Mouse (Mus musculus): ENCODE results near the gene Dgkb. TPM values are rescaled to one million over a fixed set of nuclear protein-coding genes. Genes with fewer than 3 reads are reported as not detected.

Dgkb gene
- polyA plus RNA-seq, 1 experiment from 2014 or later: 5.4 TPM

DNA sequence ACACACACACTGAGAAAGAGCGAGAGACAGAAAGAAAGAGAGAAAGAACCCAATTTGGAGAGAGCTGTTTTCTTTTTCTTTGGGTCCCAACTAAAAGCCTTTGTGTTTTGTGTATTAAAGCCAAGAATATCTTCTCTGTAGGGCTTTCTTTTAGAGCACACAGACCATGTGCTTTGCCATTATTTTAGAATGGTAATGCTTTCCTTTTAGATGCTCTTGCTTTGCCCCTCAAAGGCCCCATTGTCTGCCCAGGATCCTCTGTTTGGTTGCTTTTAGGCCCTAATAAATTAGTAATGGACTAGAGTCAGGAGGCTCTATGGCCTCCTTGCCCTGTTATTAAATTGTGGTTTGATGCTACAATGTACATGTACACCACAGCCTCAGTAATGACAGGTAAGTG lies 690.7 kb downstream of the Dgkb start:
- Histone ChIP-seq H3K9ac (no peak overlapping the region), H3K4me2 (no peak overlapping the region), H3K27ac (no peak overlapping the region), H3K4me1 (no peaks in the 10 kb centered on the region), H3K9me3 (no peaks in the 10 kb centered on the region), H3K36me3 (no peaks in the 10 kb centered on the region), H3K4me3 (no peak overlapping the region), H3K27me3 (no peaks in the 10 kb centered on the region)
- no CpG with 5 or more reads among the region's 1 CpGs for WGBS
- ATAC-seq (ENCODE audit: borderline replicate concordance, extremely low read depth, low FRiP score, low TSS enrichment): no peak

DNA sequence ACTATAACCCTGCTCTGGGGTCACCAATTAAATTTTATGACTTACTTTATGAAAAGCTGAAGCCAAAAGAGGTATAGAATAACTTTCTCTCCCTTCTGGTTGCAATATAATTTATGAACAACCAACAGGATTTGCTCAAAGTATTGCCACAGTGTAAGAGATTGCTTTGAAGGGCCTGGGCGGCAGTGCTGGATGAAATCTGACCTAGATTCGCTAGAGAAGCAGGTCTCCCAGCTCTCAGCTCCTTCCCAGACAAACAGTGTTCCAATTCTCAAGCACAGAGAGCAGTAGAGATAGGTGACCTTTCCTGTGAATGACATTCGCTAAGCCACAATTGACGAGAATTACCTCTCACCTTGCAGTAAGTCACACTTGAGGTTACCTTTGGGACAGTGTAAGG lies 727.9 kb downstream of the Dgkb start:
- Histone ChIP-seq H3K27ac (no peak overlapping the region), H3K9ac (no peak overlapping the region), H3K4me2 (no peak overlapping the region), H3K36me3 (no peaks in the 10 kb centered on the region), H3K4me3 (no peak overlapping the region), H3K9me3 (no peaks in the 10 kb centered on the region), H3K27me3 (no peaks in the 10 kb centered on the region), H3K4me1 (no peaks in the 10 kb centered on the region)
- WGBS: 58% methylated on average over 4 of the region's 4 CpGs
- ATAC-seq (ENCODE audit: borderline replicate concordance, extremely low read depth, low FRiP score, low TSS enrichment): no peak

DNA sequence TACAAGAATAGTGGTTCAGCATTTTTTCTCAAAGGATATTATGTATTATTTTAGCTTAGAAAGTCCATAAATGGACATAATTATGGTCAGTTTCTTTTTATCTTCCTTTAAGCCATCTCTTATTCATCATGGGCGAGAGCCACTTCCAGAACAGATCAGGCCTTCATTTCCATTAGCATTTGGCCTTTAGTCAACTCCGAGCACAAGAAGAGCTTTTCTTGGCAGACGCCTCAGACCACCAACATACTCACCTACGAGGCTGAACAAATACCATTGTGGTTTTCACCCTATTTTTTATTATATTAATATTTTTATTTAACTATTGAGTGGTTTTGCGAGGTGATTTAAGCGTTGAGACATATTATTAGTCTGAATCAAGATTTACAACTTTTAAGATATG lies 759.6 kb downstream of the Dgkb start:
- no peaks in the 10 kb centered on the region for H3K4me1 ChIP-seq
- no peaks in the 10 kb centered on the region for H3K27me3 ChIP-seq
- no peaks in the 10 kb centered on the region for H3K9me3 ChIP-seq
- no peak for ATAC-seq (ENCODE audit: borderline replicate concordance, extremely low read depth, low FRiP score, low TSS enrichment)
- no peak overlapping the region for H3K9ac ChIP-seq
- no peaks in the 10 kb centered on the region for H3K36me3 ChIP-seq
- H3K27ac ChIP-seq: no peak overlapping the region
- H3K4me3 ChIP-seq: no peak overlapping the region
- 60% methylated on average over 6 of the region's 6 CpGs for WGBS
- H3K4me2 ChIP-seq: no peak overlapping the region

DNA sequence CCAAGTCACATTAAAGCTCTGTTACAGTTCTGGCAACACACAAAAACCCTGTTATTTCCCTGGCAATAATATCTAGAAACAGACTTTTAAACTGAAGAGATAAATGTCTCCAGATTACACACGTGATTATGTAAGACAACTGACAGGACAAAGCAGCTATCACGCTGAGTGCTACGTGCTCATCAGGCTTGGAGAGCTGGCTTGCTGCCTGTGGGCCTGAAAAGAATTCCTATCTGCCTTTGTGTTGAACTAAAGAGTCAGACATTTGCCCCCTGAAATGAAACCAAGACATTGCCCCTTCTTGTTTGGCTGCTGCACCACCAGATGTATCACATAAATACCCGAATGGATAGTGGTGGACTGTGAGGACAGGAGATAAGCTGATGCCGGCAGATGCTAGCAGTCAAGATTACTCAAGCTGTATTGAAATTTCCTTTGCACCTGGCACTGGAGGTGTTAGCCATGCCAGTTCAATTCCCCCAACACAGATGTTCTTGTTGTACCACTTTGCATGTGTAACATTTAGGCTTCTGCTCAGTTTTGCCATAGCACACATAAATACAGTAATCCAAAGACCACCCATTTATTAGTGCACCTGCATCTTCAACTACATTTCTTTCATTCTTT lies 761.8 kb downstream of the Dgkb start:
- H3K4me1 ChIP-seq: no peaks in the 10 kb centered on the region
- no peaks in the 10 kb centered on the region for H3K9me3 ChIP-seq
- no peak overlapping the region for H3K9ac ChIP-seq
- no peak overlapping the region for H3K4me2 ChIP-seq
- no peaks in the 10 kb centered on the region for H3K36me3 ChIP-seq
- no peak overlapping the region for H3K27ac ChIP-seq
- no peak overlapping the region for H3K4me3 ChIP-seq
- peak; percentile 73; the same call in 1 of the 2 replicates for ATAC-seq (ENCODE audit: borderline replicate concordance, extremely low read depth, low FRiP score, low TSS enrichment)
- no peaks in the 10 kb centered on the region for H3K27me3 ChIP-seq
- 43% methylated on average over 5 of the region's 5 CpGs for WGBS

DNA sequence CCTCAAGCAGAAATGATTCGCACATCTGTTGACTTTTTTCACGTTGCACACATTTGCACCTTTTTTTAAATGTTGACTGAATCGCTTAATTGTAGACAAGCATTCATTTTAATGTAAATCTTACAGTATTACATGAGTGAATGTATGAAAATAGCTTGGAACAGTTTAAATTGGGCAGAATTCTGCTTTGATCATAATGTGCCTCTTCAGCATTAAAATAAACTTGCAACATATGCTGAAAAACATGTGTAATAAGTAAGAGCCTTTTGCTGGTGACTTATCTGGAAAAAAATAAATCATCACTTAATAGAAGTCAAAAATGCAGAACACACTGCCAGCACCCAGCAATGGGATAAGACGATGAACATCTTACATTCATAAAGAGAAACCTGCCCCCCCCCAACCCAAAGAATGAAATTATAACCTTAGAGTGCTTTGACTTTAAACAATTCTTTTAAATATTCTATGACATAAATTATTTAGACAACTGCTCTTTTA lies 768.9 kb downstream of the Dgkb start:
- 25% methylated on average over 4 of the region's 4 CpGs for WGBS
- Histone ChIP-seq H3K27me3 (no peaks in the 10 kb centered on the region), H3K4me2 (no peak overlapping the region), H3K9me3 (no peaks in the 10 kb centered on the region), H3K4me3 (no peak overlapping the region), H3K27ac (no peak overlapping the region), H3K36me3 (no peaks in the 10 kb centered on the region), H3K4me1 (no peaks in the 10 kb centered on the region), H3K9ac (no peak overlapping the region)
- ATAC-seq (ENCODE audit: borderline replicate concordance, extremely low read depth, low FRiP score, low TSS enrichment): peak; percentile 72; the same call in 1 of the 2 replicates

DNA sequence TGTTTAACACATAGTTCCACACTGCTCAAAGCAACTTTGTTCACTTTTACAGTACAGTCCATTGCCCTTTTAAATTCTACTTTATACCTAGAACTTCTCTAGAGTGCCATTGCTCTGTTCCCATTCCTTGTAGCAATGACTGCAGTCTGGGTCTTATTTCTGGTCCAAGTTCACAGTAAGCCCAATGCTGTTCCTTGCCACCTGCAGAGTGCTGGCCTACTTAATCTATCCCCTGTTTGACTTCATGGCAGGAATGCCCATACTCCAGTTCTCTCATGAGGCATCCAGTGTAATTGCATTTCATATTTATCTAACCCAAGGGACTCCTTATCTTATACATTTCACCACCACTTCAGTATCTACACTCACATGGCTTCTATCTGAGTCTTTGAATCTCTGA lies 772.4 kb downstream of the Dgkb start:
- no peak overlapping the region for H3K4me2 ChIP-seq
- no peaks in the 10 kb centered on the region for H3K9me3 ChIP-seq
- H3K36me3 ChIP-seq: no peaks in the 10 kb centered on the region
- no peaks in the 10 kb centered on the region for H3K27me3 ChIP-seq
- H3K4me3 ChIP-seq: no peak overlapping the region
- no peak overlapping the region for H3K27ac ChIP-seq
- no peaks in the 10 kb centered on the region for H3K4me1 ChIP-seq
- no peak overlapping the region for H3K9ac ChIP-seq
- no peak for ATAC-seq (ENCODE audit: borderline replicate concordance, extremely low read depth, low FRiP score, low TSS enrichment)

DNA sequence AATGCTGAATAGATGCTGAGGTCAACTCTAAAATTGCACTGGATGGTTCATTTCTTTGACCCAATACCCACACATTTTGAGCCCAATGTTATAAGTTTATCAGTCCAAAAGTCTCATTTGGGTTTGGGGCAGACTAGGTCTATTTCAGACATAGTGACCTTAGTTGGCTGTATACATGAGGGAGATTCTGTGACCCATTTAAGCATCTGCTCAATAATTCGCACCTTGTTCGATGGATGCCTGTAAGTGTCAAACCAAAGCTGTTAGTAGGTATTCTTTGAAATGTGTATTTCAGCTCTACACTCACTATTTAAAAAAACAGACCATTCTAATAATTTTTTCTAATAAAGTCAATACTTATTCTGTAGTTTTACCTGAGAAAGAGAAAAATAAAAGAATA lies 776.1 kb downstream of the Dgkb start:
- no peak for ATAC-seq (ENCODE audit: borderline replicate concordance, extremely low read depth, low FRiP score, low TSS enrichment)

DNA sequence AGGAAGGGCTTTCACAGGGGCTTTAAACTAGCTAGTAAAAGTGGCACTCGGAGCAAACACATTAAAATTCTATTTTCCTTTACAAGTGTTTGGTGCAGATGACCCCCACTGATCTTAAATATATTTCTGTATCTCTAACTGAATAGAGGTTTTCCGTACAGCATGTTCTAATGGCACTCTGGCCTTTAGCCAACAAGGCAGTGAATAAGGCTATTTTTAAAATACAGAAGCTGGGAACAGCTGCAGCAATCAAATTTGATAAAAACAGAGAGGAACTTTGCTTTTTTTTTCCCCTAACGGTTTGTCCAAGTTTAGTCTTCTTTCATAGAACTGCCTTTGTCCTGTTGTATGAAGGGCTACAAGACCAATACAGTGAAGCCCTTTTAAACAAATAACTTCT lies 776.5 kb downstream of the Dgkb start:
- 37% methylated on average over 3 of the region's 3 CpGs for WGBS
- ATAC-seq (ENCODE audit: borderline replicate concordance, extremely low read depth, low FRiP score, low TSS enrichment): no peak
- no peaks in the 10 kb centered on the region for H3K4me1 ChIP-seq
- H3K9ac ChIP-seq: no peak overlapping the region
- H3K27me3 ChIP-seq: no peaks in the 10 kb centered on the region
- no peak overlapping the region for H3K4me3 ChIP-seq
- no peak overlapping the region for H3K4me2 ChIP-seq
- H3K36me3 ChIP-seq: no peaks in the 10 kb centered on the region
- H3K9me3 ChIP-seq: no peaks in the 10 kb centered on the region
- no peak overlapping the region for H3K27ac ChIP-seq

More for the DNA sequence above, 776.1 kb downstream of the Dgkb start:
- Histone ChIP-seq H3K9ac (no peak overlapping the region), H3K27me3 (no peaks in the 10 kb centered on the region), H3K4me1 (no peaks in the 10 kb centered on the region), H3K36me3 (no peaks in the 10 kb centered on the region), H3K27ac (no peak overlapping the region), H3K4me3 (no peak overlapping the region), H3K4me2 (no peak overlapping the region), H3K9me3 (no peaks in the 10 kb centered on the region)
- 94% methylated on average over 2 of the region's 2 CpGs for WGBS

DNA sequence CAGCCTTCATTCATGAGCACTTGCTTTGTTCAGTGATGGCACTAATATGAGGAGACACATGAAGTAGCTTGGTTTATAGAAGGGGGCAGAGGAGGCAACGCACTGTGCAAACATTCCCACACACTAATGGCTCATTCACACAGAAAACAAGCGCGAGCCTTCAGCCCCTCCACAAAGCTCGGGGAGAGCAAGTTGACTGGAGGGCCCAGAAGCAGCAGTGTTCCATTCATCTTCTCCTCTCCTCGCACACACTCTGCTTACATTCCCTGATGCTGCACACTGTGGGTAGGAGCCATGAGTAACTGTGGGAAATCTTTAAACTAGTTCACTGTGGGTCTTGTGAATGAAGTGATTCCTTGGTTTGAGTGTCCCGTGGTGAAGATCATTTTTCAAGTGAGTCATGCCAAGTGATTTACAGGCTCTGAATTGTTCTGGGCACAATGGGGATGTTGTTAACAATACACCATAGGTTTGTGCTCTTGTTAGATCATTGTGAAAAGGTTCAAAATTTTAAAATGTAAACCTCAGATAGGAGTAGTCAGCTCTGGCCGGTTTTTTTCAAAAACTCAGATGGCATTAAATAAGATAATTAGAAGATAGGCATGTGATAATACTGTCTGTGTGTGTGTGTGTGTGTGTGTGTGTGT lies 779.0 kb downstream of the Dgkb start:
- no peak overlapping the region for H3K4me2 ChIP-seq
- no peak for ATAC-seq (ENCODE audit: borderline replicate concordance, extremely low read depth, low FRiP score, low TSS enrichment)
- WGBS: 37% methylated on average over 7 of the region's 7 CpGs
- no peaks in the 10 kb centered on the region for H3K36me3 ChIP-seq
- no peaks in the 10 kb centered on the region for H3K4me1 ChIP-seq
- no peaks in the 10 kb centered on the region for H3K9me3 ChIP-seq
- H3K27me3 ChIP-seq: no peaks in the 10 kb centered on the region
- H3K4me3 ChIP-seq: no peak overlapping the region
- no peak overlapping the region for H3K9ac ChIP-seq
- H3K27ac ChIP-seq: no peak overlapping the region

DNA sequence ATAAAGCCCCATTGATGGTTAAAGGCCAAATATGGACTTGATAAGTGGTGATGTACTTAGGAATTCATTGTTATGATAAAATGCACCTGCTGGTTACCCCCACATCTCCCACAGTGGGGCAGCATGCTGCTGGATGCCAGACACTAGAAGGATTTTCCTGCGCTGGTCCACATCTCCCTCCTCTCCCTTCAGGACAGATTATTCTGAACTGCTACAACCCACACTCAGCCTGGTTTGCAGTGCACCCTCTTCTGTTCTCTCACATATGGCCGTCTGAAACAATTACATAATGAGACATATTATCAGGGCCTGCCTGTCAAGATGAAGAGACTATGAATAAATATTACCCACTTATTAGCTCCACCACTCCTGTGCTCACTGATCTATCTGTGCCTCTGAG lies 780.6 kb downstream of the Dgkb start:
- WGBS: 39% methylated on average over 2 of the region's 2 CpGs

DNA sequence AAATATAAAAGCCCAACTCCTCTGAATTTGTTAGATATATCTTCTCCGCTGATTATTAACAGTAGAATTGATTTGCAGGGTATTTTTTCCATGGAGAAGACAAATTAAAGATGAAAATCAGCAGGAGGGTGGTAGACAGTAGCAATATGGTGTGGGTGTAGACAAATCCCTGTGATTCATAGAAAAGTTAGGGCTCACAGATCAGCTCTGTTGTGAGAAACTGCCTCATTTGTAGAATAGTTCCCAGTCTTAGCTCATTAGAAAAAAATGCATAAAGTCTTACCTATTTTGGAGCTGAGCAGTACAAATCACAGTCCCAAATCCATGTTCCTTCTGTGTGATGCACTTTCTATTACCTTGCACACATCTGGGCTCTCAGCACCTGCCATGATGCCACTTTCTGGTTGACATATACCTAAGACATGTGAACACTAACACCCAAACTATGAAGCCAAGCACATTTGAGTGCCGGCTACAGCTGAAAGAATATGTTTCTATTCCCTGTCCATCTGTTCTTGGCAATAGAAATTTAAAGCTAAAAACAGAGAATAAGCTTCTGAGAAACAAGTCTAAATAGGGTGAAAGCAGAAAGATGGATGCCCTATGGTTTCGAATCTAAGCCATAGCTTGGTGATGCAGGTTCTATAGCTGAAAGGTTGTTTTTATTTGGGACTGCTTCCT lies 782.8 kb downstream of the Dgkb start:
- Histone ChIP-seq H3K9ac (no peak overlapping the region), H3K4me1 (no peaks in the 10 kb centered on the region), H3K9me3 (no peaks in the 10 kb centered on the region), H3K27ac (no peak overlapping the region), H3K27me3 (no peaks in the 10 kb centered on the region), H3K36me3 (no peaks in the 10 kb centered on the region), H3K4me3 (no peak overlapping the region), H3K4me2 (no peak overlapping the region)
- WGBS: 85% methylated on average over 3 of the region's 3 CpGs
- ATAC-seq (ENCODE audit: borderline replicate concordance, extremely low read depth, low FRiP score, low TSS enrichment): no peak

More for the DNA sequence above, 780.6 kb downstream of the Dgkb start:
- no peak for ATAC-seq (ENCODE audit: borderline replicate concordance, extremely low read depth, low FRiP score, low TSS enrichment)
- H3K4me1 ChIP-seq: no peaks in the 10 kb centered on the region
- H3K27ac ChIP-seq: no peak overlapping the region
- no peak overlapping the region for H3K4me2 ChIP-seq
- no peaks in the 10 kb centered on the region for H3K9me3 ChIP-seq
- no peak overlapping the region for H3K9ac ChIP-seq
- no peak overlapping the region for H3K4me3 ChIP-seq
- H3K36me3 ChIP-seq: no peaks in the 10 kb centered on the region
- no peaks in the 10 kb centered on the region for H3K27me3 ChIP-seq

DNA sequence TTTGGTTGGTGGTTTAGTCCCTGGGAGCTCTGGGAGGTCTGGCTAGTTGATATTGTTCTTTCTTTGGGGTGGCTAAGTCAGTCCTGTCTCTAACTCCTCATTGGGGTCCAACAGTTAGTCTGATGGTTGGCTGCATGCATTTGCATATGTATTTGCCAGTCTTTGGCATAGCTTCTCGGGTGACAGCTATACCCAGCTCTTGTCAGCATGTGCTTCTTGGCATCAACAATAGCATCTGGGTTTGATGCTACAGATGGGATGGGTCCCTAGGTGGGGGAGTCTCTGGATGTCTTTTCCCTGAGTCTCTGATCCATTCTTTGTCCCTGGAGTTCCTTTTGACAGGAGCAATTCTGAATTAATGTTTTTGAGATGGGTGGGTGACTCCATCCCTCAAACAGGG lies 790.6 kb downstream of the Dgkb start:
- Histone ChIP-seq H3K36me3 (no peaks in the 10 kb centered on the region), H3K9me3 (no peaks in the 10 kb centered on the region), H3K4me3 (no peak overlapping the region), H3K9ac (no peak overlapping the region), H3K4me2 (no peak overlapping the region), H3K27me3 (no peaks in the 10 kb centered on the region), H3K4me1 (no peaks in the 10 kb centered on the region), H3K27ac (no peak overlapping the region)
- ATAC-seq (ENCODE audit: borderline replicate concordance, extremely low read depth, low FRiP score, low TSS enrichment): no peak
- 62% methylated on average over 1 of the region's 1 CpGs for WGBS
